ENCODE assay signal across 8 mouse cellular contexts in genomic region chr16:13668402-13669108, GRCm38 (mm10). TPM values are rescaled to one million over a fixed set of nuclear protein-coding genes. Genes with fewer than 3 reads are reported as not detected.
DNase-seq lines count a peak whose midpoint lies in the region; ATAC-seq and TF ChIP-seq lines count a peak whose summit lies in the region.

No protein-coding gene starts in this region.

- WGBS in hindbrain, embryonic 16.5 days, result 80% methylated on average over 10 of the region's 10 CpGs
- 81% methylated on average over 10 of the region's 10 CpGs for WGBS in midbrain, embryonic 15.5 days

- peak overlapping the region; percentile 87 for H3K4me2 ChIP-seq in hindbrain, embryonic 16.5 days (ENCODE audit: low read length)
- H3K4me2 ChIP-seq in midbrain, embryonic 15.5 days, result peak overlapping the region; percentile 83

- no peaks in the 10 kb centered on the region for H3K9me3 ChIP-seq in hindbrain, embryonic 16.5 days (ENCODE audit: control insufficient read depth, low read length)
- no peaks in the 10 kb centered on the region for H3K9me3 ChIP-seq in midbrain, embryonic 15.5 days

- H3K4me1 ChIP-seq in testis, adult 2 months (ENCODE audit: control insufficient read depth, insufficient read depth, low read length), result peaks cover 10% of the 10 kb centered on the region
- H3K4me1 ChIP-seq in hindbrain, embryonic 16.5 days (ENCODE audit: control insufficient read depth, insufficient read depth, low read depth, low read length), result peaks cover 17% of the 10 kb centered on the region
- peaks cover 22% of the 10 kb centered on the region for H3K4me1 ChIP-seq in midbrain, embryonic 15.5 days

- ATAC-seq in hindbrain, embryonic 16.5 days, result no peak
- ATAC-seq in midbrain, embryonic 15.5 days (replicated peaks), result 0 out of 2 replicates have a peak, but pooled peaks have one; percentile 4

- no peak overlapping the region; the same call in 1 of the 2 replicates for H3K27ac ChIP-seq in testis, adult 2 months (ENCODE audit: control insufficient read depth, insufficient read depth, low read depth, low read length)
- peak overlapping the region; percentile 75 for H3K27ac ChIP-seq in hindbrain, embryonic 16.5 days (ENCODE audit: low read depth, low read length)
- peak overlapping the region; percentile 74 for H3K27ac ChIP-seq in midbrain, embryonic 15.5 days

- intact Hi-C loops in gastrocnemius, postnatal 14 days (cut with DNase I; ENCODE audit: low total_unique reads), result no loop called here

- H3K9ac ChIP-seq in hindbrain, embryonic 16.5 days (ENCODE audit: low read depth, low read length), result peak overlapping the region; percentile 87
- no peak overlapping the region; the same call in 1 of the 2 replicates for H3K9ac ChIP-seq in midbrain, embryonic 15.5 days

- H3K4me3 ChIP-seq in testis, adult 2 months (ENCODE audit: control insufficient read depth, low read depth, low read length), result peak overlapping the region; percentile 95
- peak overlapping the region; percentile 82 for H3K4me3 ChIP-seq in hindbrain, embryonic 16.5 days (ENCODE audit: low read length)
- peak overlapping the region; percentile 70 for H3K4me3 ChIP-seq in midbrain, embryonic 15.5 days

- no peaks in the 10 kb centered on the region for H3K36me3 ChIP-seq in testis, adult 2 months (ENCODE audit: control insufficient read depth, insufficient read depth, low read length)
- no peaks in the 10 kb centered on the region for H3K36me3 ChIP-seq in hindbrain, embryonic 16.5 days (ENCODE audit: control insufficient read depth, insufficient read depth, low read length)
- peaks cover 7% of the 10 kb centered on the region; the same call in 1 of the 2 replicates for H3K36me3 ChIP-seq in midbrain, embryonic 15.5 days (replicated peaks)

- TF ChIP-seq POLR2A in testis, adult 2 months (IDR thresholded peaks at IDR 0.05; ENCODE audit: control insufficient read depth, low read depth, low read length), result no peak

- no peaks in the 10 kb centered on the region for H3K27me3 ChIP-seq in testis, adult 2 months (ENCODE audit: control insufficient read depth, insufficient read depth, low read length)
- H3K27me3 ChIP-seq in hindbrain, embryonic 16.5 days (replicated peaks; ENCODE audit: control insufficient read depth, insufficient read depth, low read length), result no peaks in the 10 kb centered on the region
- H3K27me3 ChIP-seq in midbrain, embryonic 15.5 days (replicated peaks), result no peaks in the 10 kb centered on the region

- no peak for TF ChIP-seq CTCF in testis, adult 2 months (IDR thresholded peaks at IDR 0.05; ENCODE audit: control insufficient read depth, insufficient read depth, insufficient replicate concordance, low read depth, low read length)

- DNase-seq in embryo, embryonic 10.5 days (ENCODE audit: low spot score), result peak; percentile 5
- DNase-seq in embryo, embryonic 9.5 days (ENCODE audit: extremely low spot score), result no peak
- no peak for DNase-seq in testis, postnatal 10 days (ENCODE audit: low spot score)
- DNase-seq in gastrocnemius, postnatal 14 days, result no peak
- no peak for DNase-seq in right cerebral cortex, postnatal 14 days

RNA-seq across cellular contexts. Expression of gene Parn, which starts 0.6 kb away (rescaled TPM):
- 17.0 and 21.7 TPM in 2 replicates for polyA plus RNA-seq in testis, adult 2 months (2012; rRNA removed)
- polyA plus RNA-seq in hindbrain, embryonic 16.5 days (2015; fragmentation: Nextera tagmentation; extraction: Ambion mirVana), result 31.4 and 31.7 TPM in 2 replicates
- 30.2 and 31.2 TPM in 2 replicates for polyA plus RNA-seq in midbrain, embryonic 15.5 days (2015; fragmentation: Nextera tagmentation; extraction: Ambion mirVana)
- 10 to 100 TPM in 1 of 2 experiments, 1 to 10 TPM in 1; 9.0 to 11.8 TPM for total RNA-seq in gastrocnemius, postnatal 14 days (2021)

RNA-seq across cellular contexts. Expression of gene Bfar, which starts 3.1 kb away (rescaled TPM):
- polyA plus RNA-seq in testis, adult 2 months (2012; rRNA removed), result 12.2 and 13.0 TPM in 2 replicates
- polyA plus RNA-seq in hindbrain, embryonic 16.5 days (2015; fragmentation: Nextera tagmentation; extraction: Ambion mirVana), result 50.9 and 52.2 TPM in 2 replicates
- 54.9 and 56.4 TPM in 2 replicates for polyA plus RNA-seq in midbrain, embryonic 15.5 days (2015; fragmentation: Nextera tagmentation; extraction: Ambion mirVana)
- 10 to 100 TPM; 28.2 to 34.2 TPM for total RNA-seq in gastrocnemius, postnatal 14 days (2021)

RNA-seq across cellular contexts. Expression of gene 3110001I22Rik, which starts 3.2 kb away (rescaled TPM):
- 0.70 and 1.1 TPM in 2 replicates for polyA plus RNA-seq in testis, adult 2 months (2012; rRNA removed)
- polyA plus RNA-seq in hindbrain, embryonic 16.5 days (2015; fragmentation: Nextera tagmentation; extraction: Ambion mirVana), result 6.0 and 6.7 TPM in 2 replicates
- polyA plus RNA-seq in midbrain, embryonic 15.5 days (2015; fragmentation: Nextera tagmentation; extraction: Ambion mirVana), result 6.5 and 7.4 TPM in 2 replicates
- 1 to 10 TPM; 1.7 to 2.3 TPM for total RNA-seq in gastrocnemius, postnatal 14 days (2021)
